Mouse (Mus musculus) left cerebral cortex, adult 8-10 months (tissue): ENCODE data around the gene Bdkrb1. TPM values are rescaled to one million over a fixed set of nuclear protein-coding genes. Genes with fewer than 3 reads are reported as not detected.

Experiments used
- DNase-seq, 2 experiments: peaks; one replicate each; pipeline ENCODE4 v3.0.0; 2022; ENCODE audit warnings: low spot score in 2 of 2
- total RNA-seq, 4 experiments: library from RNA; stranded (reverse); gene quantifications; 2 replicates each; pipeline ENCODE4 v1.2.4; 2022

Bdkrb1 gene
- total RNA-seq, 4 experiments from 2014 or later: not detected

- DNase-seq: no peak
Measured at GRCm38 (mm10) chr12:105598503-105598902, 4.4 kb upstream of the Bdkrb1 start.

DNA sequence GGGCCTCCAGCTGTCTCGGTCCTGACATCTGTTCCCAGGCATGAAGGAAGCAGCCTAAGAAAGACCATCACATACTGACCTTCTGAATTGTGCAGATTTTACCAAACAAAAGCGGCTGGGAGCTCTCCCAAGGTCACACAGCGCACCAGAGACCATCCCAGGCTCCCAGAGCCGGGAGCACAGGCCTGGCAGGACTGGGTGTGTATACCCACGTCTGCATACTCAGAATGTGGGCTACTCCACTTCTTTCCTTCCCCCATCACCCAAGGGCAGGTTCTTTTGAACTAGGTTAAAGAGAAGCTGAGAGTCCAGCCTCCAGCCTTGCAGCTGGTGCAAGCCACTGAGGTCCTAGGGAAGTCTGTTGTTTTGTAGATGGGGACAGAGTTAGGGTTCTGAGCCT, 3.8 kb upstream of the Bdkrb1 start:
- no peak for DNase-seq

DNA sequence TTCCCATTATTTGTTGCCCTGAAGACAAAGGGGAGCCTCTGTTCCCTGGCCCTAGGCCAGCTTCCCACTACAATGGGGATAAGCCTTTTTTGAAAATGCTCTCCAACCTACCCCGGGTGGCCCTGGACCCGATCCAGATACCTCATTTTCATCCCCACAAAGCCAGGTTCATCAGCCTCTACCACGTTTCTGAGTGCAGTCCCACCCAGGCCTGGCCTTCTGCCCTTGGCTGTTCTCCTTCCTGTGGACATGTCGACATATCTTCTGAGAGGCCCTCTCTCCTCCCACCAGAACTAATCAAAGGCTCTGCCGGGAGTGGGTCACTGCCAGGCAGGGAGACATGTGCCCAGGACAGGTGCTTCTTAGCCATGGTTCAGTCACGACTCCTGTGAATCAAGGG, 1.3 kb upstream of the Bdkrb1 start:
- DNase-seq: no peak

- no peak for DNase-seq
Measured at GRCm38 (mm10) chr12:105603904-105604303, 1.0 kb downstream of the Bdkrb1 start.

- no peak for DNase-seq
Measured at GRCm38 (mm10) chr12:105605212-105605611, 2.3 kb downstream of the Bdkrb1 start.

GRCm38 (mm10) chr12:105606881-105607280, 4.0 kb downstream of the Bdkrb1 start:
- DNase-seq: no peak

- DNase-seq: no peak
Measured at GRCm38 (mm10) chr12:105611045-105611444, 8.2 kb downstream of the Bdkrb1 start.

GRCm38 (mm10) chr12:105611748-105612147, 8.9 kb downstream of the Bdkrb1 start:
- peak in 1 of 2 experiments; percentile 21 for DNase-seq

DNA sequence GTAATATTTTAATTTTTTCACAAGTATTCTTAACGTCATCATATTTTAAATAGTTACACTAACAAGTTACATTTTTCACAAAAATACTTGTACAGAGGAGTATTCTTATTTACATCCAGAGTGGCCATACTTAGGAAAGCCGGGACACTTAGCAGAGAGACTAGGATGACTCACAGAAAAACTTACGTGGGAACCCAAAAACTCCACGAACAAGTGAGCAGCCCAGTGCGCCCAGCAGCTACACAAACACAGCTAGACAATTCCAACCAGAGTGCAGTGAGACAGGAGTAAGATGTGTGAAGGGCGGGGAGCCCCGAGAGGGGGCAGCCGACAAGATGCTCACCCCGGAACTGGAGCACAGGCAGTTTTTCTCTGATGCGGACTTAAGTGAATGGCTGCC, 10.7 kb downstream of the Bdkrb1 start:
- DNase-seq: no peak

GRCm38 (mm10) chr12:105622048-105622447, 19.2 kb downstream of the Bdkrb1 start:
- DNase-seq: no peak

DNA sequence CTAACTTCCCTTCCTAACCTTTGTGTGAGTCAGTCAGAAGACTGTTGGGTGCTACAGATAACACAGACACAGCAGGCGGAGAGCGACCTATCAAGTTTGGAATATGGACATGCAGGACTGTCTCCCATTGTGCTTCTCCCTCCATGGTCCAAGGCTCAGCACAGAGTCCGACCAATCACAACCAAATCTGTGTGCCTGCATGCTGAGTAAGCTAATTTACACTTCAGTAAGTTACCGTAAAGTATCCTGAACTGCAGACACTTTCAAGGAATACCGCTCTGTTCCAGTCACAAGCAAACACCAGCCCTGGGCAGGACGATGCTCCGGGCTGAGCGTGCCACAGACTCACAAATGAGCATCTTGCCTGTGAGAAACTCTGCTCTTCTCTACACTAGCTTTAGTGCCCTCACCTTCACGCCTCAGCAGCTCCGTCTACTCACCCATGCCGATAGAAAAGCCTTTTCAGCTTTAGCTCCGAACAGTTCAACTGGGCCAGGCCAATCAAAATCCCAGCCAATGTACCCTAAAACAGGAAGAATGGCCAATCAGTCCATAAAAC, 20.2 kb downstream of the Bdkrb1 start:
- DNase-seq: no peak

- DNase-seq: no peak
Measured at GRCm38 (mm10) chr12:105625798-105626197, 22.9 kb downstream of the Bdkrb1 start.

DNA sequence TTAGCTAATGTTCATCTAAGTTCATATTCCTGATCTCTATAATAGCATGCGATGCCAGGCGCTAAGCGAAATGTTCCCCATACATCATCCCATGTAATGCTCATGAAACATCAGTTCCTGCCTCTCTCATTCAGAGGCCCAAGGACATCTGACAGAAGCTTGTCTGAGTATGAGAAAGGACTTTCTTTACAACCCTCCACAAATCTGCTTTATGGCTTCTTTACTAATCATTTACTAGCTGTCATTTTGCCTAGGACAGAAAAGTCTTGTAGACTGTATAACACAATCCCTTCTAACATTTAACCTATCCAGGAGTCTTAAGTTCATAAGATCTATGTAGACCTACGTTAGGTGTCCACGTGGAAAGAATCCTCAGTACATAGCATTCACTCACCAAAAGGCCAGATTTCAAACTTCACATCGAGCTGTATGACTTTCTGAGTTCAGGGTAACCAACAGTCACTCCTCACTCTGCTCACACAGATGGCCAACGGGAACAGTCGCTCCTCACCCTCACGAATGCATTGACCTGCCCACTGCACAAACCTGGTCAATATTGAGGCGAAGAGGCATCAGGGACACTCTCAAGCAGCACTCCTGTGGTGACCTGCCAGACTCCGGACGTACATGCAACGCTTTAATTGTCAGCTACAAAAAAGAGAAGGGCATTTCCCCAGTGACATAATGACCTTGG, 31.6 kb downstream of the Bdkrb1 start:
- no peak for DNase-seq

GRCm38 (mm10) chr12:105636551-105636950, 33.7 kb downstream of the Bdkrb1 start:
- DNase-seq: no peak

DNA sequence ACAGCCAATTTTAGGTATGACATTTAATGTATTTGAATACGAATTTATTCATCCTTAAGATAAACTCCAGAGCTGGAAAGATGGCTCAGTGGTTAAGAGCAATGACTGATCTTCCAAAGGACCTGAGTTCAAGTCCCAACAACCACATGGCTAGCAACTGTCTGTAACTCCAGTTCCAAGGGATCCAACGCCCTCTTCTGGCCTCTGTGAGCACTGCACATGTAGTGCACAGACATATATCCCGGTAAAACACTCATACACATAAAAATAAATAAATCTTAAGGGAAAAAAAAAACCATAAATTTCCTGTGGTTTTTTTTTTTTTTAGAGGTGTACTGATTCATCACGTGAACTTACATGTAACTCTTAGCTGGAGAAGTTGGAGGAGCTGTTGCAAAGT, 34.7 kb downstream of the Bdkrb1 start:
- no peak for DNase-seq

- DNase-seq: no peak
Measured at GRCm38 (mm10) chr12:105642770-105643321, 40.0 kb downstream of the Bdkrb1 start.

Other genes starting within 250 kb of the Bdkrb1 start
- 10 to 100 TPM; 76.3 to 85.8 (median 82.5) TPM for gene D430019H16Rik, start 149.2 kb upstream of the Bdkrb1 start, total RNA-seq
- 1 to 10 TPM in 3 of 4 experiments, under 1 TPM in 1; 0.68 to 1.2 (median 1.2) TPM for gene Bdkrb2, start 39.9 kb upstream of the Bdkrb1 start, total RNA-seq
- 10 to 100 TPM; 23.6 to 26.4 (median 25.4) TPM for gene Gskip, start 81.7 kb downstream of the Bdkrb1 start, total RNA-seq
- 10 to 100 TPM; 45.6 to 50.2 (median 48.0) TPM for gene Atg2b, start 82.1 kb downstream of the Bdkrb1 start, total RNA-seq
- gene Ak7, start 102.9 kb downstream of the Bdkrb1 start, total RNA-seq: 1 to 10 TPM in 3 of 4 experiments, under 1 TPM in 1; 0.81 to 2.0 (median 1.7) TPM
- 100 to 1,000 TPM; 117 to 139 (median 131) TPM for gene Papola, start 181.6 kb downstream of the Bdkrb1 start, total RNA-seq